Mouse (Mus musculus): ENCODE data around the gene Olfr1024.

Olfr1024 gene

DNA sequence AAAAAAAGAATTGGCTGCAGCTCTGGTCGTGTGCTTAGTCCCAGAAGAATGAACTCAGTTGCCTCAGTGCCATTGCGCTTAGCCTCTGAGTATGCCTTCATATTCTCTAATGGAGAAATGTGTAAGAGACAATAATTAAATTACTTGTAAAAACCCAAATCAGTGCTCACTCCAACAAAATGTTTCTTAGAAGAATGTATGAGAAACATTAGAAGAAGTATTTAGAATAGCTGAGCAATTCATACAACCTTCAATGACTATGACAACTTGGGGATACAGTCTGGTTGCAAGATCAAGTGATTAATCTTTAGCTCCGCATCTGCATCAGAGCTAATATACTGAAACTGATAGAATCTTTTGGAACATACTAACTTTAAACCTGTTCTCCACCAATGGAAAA lies at the start of gene Olfr1024:
Gene Olfr1024, minus strand, starts transcription at position 101 of the 400 bp plus-strand sequence.
- in situ Hi-C loops (cut with MboI; ENCODE audit: unreplicated experiment in 2 of 2) = no loop called here

DNA sequence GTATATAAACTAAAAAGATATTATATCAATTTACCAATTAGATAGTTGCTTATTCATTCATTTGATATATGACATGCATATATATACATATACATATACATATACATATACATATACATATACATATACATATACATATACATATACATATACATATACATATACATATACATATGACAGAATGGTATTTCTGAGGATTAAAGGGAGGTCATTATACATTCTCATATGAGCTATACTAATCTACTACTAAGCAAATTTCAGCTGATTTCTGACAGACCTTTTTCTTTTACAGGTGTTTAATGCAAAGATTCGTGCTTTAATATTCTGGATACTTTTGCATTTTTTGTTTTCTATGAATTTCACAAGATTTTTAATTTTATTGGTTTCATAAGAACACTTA lies 45.3 kb upstream of the Olfr1024 start, which contains the start of gene Olfr1028:
Gene Olfr1028, plus strand, starts transcription at position 301 of the 400 bp plus-strand sequence.
- in situ Hi-C loops (cut with MboI; ENCODE audit: unreplicated experiment in 2 of 2) = no loop called here

DNA sequence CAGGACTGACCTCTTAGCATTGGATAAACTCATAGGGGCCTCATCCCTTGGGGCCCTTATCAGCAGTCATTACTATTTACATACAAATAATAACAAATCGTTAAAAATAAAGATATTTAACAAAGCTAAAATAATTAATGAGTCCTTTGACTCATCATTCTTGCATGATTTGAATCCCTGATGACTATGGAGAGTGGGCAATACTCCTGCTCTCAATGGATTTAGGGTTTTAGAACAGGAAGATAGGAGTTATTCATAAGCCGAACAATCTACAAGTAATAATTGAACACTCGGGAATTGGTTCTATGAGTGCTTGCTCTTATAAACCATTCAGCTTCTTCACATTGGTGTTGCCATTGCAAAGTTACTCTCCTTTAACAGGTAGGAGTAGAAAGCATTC lies 16.4 kb upstream of the Olfr1024 start, which contains the start of gene Olfr1026:
Gene Olfr1026, plus strand, starts transcription at position 301 of the 400 bp plus-strand sequence.
- in situ Hi-C loops (cut with MboI; ENCODE audit: unreplicated experiment in 2 of 2) = no loop called here

DNA sequence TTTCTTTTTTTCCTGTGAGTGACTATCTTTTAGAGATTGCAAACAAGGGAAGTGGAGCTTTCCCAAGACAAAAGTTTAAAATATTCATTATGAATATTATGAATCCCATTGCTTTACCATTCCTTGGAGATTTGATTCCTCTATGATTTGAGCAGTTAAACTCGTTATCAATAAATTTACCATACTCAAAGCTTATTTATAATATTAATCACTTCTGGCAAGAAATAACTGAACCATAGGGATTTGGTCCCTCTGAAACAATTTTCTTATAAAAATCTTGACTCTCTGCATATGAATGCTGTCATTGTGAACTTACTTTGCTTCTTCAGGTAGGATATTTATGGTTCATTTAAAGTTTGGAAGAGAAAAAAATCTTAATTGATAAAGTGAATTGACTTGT lies 10.0 kb upstream of the Olfr1024 start, which contains the start of gene Olfr1025-ps1:
Gene Olfr1025-ps1, plus strand, starts transcription at position 301 of the 400 bp plus-strand sequence.
- in situ Hi-C loops (cut with MboI; ENCODE audit: unreplicated experiment in 2 of 2) = no loop called here

DNA sequence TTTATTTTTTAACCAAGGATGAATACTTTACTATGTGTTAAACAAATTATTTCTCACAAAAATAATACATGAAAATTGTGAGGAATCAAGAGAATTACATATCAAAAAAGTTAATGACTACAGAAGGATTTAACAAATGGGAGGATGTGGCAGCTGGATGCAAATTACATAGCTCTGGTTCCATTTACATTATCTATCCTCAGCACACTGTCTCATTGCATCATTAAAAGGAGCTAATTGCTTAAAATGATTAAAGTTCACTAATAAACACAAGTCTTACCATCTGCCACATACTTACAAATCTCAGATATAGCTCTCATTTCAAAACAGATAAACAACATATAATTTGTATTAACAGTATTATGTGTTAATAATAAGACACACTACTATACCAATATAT lies 8.3 kb upstream of the Olfr1024 start:
- in situ Hi-C loops (cut with MboI; ENCODE audit: unreplicated experiment in 2 of 2) = no loop called here

DNA sequence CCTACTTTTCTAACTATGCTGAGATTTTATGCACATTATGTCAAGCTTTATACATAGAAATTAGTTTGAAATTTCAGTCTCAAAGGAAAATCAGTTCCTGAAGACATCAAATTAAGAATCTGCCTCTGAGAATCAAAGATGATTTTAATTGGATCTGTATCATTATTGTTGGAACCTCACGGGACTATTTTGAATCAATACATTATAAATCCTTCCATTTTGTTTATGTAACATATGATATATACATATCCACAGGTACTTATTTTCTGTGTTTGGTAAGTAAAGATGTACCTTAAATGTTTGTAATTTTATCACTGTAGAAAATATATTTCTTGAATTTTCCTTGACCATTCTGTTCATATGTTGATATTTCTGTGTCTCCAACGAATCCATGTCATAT lies 19.5 kb downstream of the Olfr1024 start, which contains the start of gene Olfr1023:
Gene Olfr1023, plus strand, starts transcription at position 301 of the 400 bp plus-strand sequence.
- in situ Hi-C loops (cut with MboI; ENCODE audit: unreplicated experiment in 2 of 2) = no loop called here

DNA sequence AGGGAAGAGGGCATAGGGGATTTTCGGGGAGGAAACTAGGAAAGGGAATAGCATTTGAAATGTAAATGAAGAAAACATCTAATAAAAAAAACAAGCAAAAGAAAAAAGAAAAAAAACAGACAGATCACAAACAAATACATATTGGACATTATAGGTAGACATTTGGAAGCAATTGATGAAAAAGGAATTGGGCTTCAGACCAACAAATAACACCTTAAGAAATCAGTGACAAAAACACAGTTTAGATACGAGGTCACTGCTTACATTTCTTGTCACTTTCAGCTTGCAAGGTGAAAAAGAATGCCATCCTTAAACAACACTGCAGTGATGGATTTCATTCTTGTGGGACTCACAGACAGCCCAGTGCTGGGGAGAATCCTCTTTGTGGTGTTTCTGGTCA lies 36.6 kb downstream of the Olfr1024 start, which contains the start of gene Olfr1022:
Gene Olfr1022, plus strand, starts transcription at position 301 of the 400 bp plus-strand sequence.
- in situ Hi-C loops (cut with MboI; ENCODE audit: unreplicated experiment in 2 of 2) = no loop called here
